12 mouse cellular contexts compared by ENCODE assay signal in the genomic region with DNA sequence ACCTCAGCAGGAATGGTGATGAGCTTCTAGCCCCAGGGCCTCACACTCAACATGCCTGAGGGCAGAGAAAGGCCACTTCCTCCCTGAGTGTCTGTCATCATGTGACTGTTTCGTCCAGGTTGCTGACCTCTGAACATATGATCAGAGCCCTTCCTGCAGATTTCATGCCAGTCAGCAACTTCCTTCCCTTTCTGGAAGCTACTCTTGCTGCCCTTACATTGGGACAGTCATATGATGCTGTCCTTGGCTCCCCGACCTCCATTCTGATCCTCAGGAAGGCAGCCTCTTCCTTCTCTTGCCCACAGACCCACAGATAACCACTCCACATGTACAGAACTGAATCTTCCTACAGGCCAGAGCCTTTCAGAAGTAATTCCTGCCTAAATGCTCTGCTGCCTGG. TPM values are rescaled to one million over a fixed set of nuclear protein-coding genes. Genes with fewer than 3 reads are reported as not detected.
DNase-seq lines count a peak whose midpoint lies in the region; ATAC-seq lines count a peak whose summit lies in the region.
"Had no signal": no experiment of that assay in that cellular context is flagged by ENCODE, and none has a peak within 500 bp of the region (broad histone marks: within the 10 kb centered on the region; RNA-seq: fewer than 3 reads in every experiment).

No protein-coding gene starts in this region.

- peaks cover 2% of the 10 kb centered on the region; the same call in 1 of the 2 replicates for H3K4me1 ChIP-seq in heart, embryonic 16.5 days (ENCODE audit: control insufficient read depth, insufficient read depth, low read length)
- peaks cover 26% of the 10 kb centered on the region; the same call in 1 of the 2 replicates for H3K4me1 ChIP-seq in kidney, embryonic 16.5 days (ENCODE audit: insufficient read depth, low read length)

- no peak overlapping the region for H3K4me2 ChIP-seq in heart, embryonic 16.5 days (ENCODE audit: low read depth, low read length)
- H3K4me2 ChIP-seq in kidney, embryonic 16.5 days (replicated peaks; ENCODE audit: low read depth, low read length), result no peak overlapping the region
- H3K4me2 ChIP-seq: embryonic facial prominence, embryonic 13.5 days had no signal

- no peak for ATAC-seq in heart, embryonic 16.5 days (replicated peaks; ENCODE audit: extremely low read depth, insufficient read depth, low FRiP score)
- peak; percentile 22 for ATAC-seq in common myeloid progenitor, adult 5-6 weeks (replicated peaks; ENCODE audit: low read depth, poor library complexity, severe bottlenecking)
- 0 out of 2 replicates have a peak, but pooled peaks have one; percentile 25 for ATAC-seq in kidney, embryonic 16.5 days (ENCODE audit: low FRiP score, low TSS enrichment)
- ATAC-seq in megakaryocyte progenitor cell, adult 5-6 weeks (replicated peaks; ENCODE audit: poor library complexity), result peak; percentile 35
- no peak for ATAC-seq in erythroblast, adult 5-6 weeks (replicated peaks; ENCODE audit: low FRiP score, poor library complexity, severe bottlenecking)

- WGBS in heart, embryonic 16.5 days, result 64% methylated on average over 2 of the region's 2 CpGs
- 49% methylated on average over 2 of the region's 2 CpGs for WGBS in kidney, embryonic 16.5 days

- no peak for DNase-seq in heart, postnatal 4 days
- DNase-seq in gastrocnemius, adult 8-10 months (ENCODE audit: low spot score in 2 of 2), result no peak
- DNase-seq in left cerebral cortex, adult 11 months (ENCODE audit: low spot score), result no peak
- DNase-seq: adrenal gland, postnatal 25 days; gastrocnemius, postnatal 36 days had no signal

- H3K9me3 ChIP-seq in heart, embryonic 16.5 days (replicated peaks; ENCODE audit: control insufficient read depth, low read length), result no peaks in the 10 kb centered on the region
- H3K9me3 ChIP-seq in kidney, embryonic 16.5 days (ENCODE audit: low read length), result no peaks in the 10 kb centered on the region
- H3K9me3 ChIP-seq: embryonic facial prominence, embryonic 13.5 days had no signal

- no peaks in the 10 kb centered on the region for H3K27me3 ChIP-seq in heart, embryonic 16.5 days (ENCODE audit: control insufficient read depth, insufficient read depth, low read length)
- H3K27me3 ChIP-seq in kidney, embryonic 16.5 days (ENCODE audit: insufficient read depth, low read length), result no peaks in the 10 kb centered on the region
- H3K27me3 ChIP-seq: embryonic facial prominence, embryonic 13.5 days had no signal

- H3K4me3 ChIP-seq in heart, embryonic 16.5 days (ENCODE audit: low read length), result no peak overlapping the region
- H3K4me3 ChIP-seq in kidney, embryonic 16.5 days (ENCODE audit: low read length), result no peak overlapping the region
- H3K4me3 ChIP-seq: embryonic facial prominence, embryonic 13.5 days had no signal

- no peak overlapping the region for H3K9ac ChIP-seq in heart, embryonic 16.5 days (ENCODE audit: low read length)
- H3K9ac ChIP-seq in kidney, embryonic 16.5 days (replicated peaks; ENCODE audit: low read length), result no peak overlapping the region
- H3K9ac ChIP-seq: embryonic facial prominence, embryonic 13.5 days had no signal

- H3K27ac ChIP-seq in heart, embryonic 16.5 days (ENCODE audit: low read length), result peak overlapping the region; percentile 33
- H3K27ac ChIP-seq in kidney, embryonic 16.5 days (ENCODE audit: low read length), result peak overlapping the region; percentile 63
- H3K27ac ChIP-seq: embryonic facial prominence, embryonic 13.5 days had no signal

- H3K36me3 ChIP-seq in heart, embryonic 16.5 days (ENCODE audit: control insufficient read depth, insufficient read depth), result no peaks in the 10 kb centered on the region
- no peaks in the 10 kb centered on the region for H3K36me3 ChIP-seq in kidney, embryonic 16.5 days (ENCODE audit: insufficient read depth, low read length)
- H3K36me3 ChIP-seq: embryonic facial prominence, embryonic 13.5 days had no signal

RNA-seq across cellular contexts. Expression of a gene that starts 10.2 kb away (rescaled TPM):
- polyA plus RNA-seq in heart, embryonic 16.5 days (2015; fragmentation: Nextera tagmentation; extraction: Ambion mirVana), result 470 and 482 TPM in 2 replicates
- 100 to 1,000 TPM; 344 to 370 TPM for total RNA-seq in heart, postnatal 4 days (2021)
- total RNA-seq in common myeloid progenitor, adult 5-6 weeks (2017), result 114 and 134 TPM in 2 replicates
- 398 and 453 TPM in 2 replicates for polyA plus RNA-seq in kidney, embryonic 16.5 days (2015; fragmentation: Nextera tagmentation; extraction: Ambion mirVana)
- 115 and 133 TPM in 2 replicates for total RNA-seq in megakaryocyte progenitor cell, adult 5-6 weeks (2015)
- 129 and 170 TPM in 2 replicates for total RNA-seq in megakaryocyte progenitor cell, adult 5-6 weeks (2017)
- total RNA-seq in gastrocnemius, adult 8-10 months (2022), result 100 to 1,000 TPM; 443 to 485 (median 471) TPM
- 138 and 155 TPM in 2 replicates for total RNA-seq in erythroblast, adult 5-6 weeks (2015; ENCODE audit: low replicate concordance)
- total RNA-seq in erythroblast, adult 5-6 weeks (2017; ENCODE audit: low replicate concordance), result 126 and 150 TPM in 2 replicates

RNA-seq across cellular contexts. Expression of a gene that starts 15.6 kb away (rescaled TPM):
- not detected in 2 replicates for polyA plus RNA-seq in heart, embryonic 16.5 days (2015; fragmentation: Nextera tagmentation; extraction: Ambion mirVana)
- total RNA-seq in heart, postnatal 4 days (2021), result 1 to 10 TPM in 1 of 2 experiments, under 1 TPM in 1; 0.43 to 1.7 TPM
- total RNA-seq in common myeloid progenitor, adult 5-6 weeks (2017), result 12.4 and 58.4 TPM in 2 replicates
- 4.4 TPM in 1 of 2 replicates, not detected in the other for polyA plus RNA-seq in kidney, embryonic 16.5 days (2015; fragmentation: Nextera tagmentation; extraction: Ambion mirVana)
- total RNA-seq in megakaryocyte progenitor cell, adult 5-6 weeks (2015), result not detected in 2 replicates
- 25.2 and 59.0 TPM in 2 replicates for total RNA-seq in megakaryocyte progenitor cell, adult 5-6 weeks (2017)
- total RNA-seq in gastrocnemius, adult 8-10 months (2022), result 1 to 10 TPM; 1.7 to 8.5 (median 4.8) TPM
- not detected in 2 replicates for total RNA-seq in erythroblast, adult 5-6 weeks (2015; ENCODE audit: low replicate concordance)
- total RNA-seq in erythroblast, adult 5-6 weeks (2017; ENCODE audit: low replicate concordance), result 121 and 215 TPM in 2 replicates
- polyA plus RNA-seq: embryonic facial prominence, embryonic 13.5 days; stomach, embryonic 14.5 days had no signal

RNA-seq across cellular contexts. Expression of a gene that starts 24.5 kb away (rescaled TPM):
- polyA plus RNA-seq in heart, embryonic 16.5 days (2015; fragmentation: Nextera tagmentation; extraction: Ambion mirVana), result 4.8 and 4.9 TPM in 2 replicates
- 1 to 10 TPM; 2.0 TPM for total RNA-seq in heart, postnatal 4 days (2021)
- total RNA-seq in common myeloid progenitor, adult 5-6 weeks (2017), result not detected in 2 replicates
- polyA plus RNA-seq in kidney, embryonic 16.5 days (2015; fragmentation: Nextera tagmentation; extraction: Ambion mirVana), result 1.8 and 2.5 TPM in 2 replicates
- not detected in 2 replicates for total RNA-seq in megakaryocyte progenitor cell, adult 5-6 weeks (2015)
- total RNA-seq in megakaryocyte progenitor cell, adult 5-6 weeks (2017), result not detected in 2 replicates
- 1 to 10 TPM; 1.6 to 2.4 (median 2.1) TPM for total RNA-seq in gastrocnemius, adult 8-10 months (2022)
- 1.0 and 1.2 TPM in 2 replicates for total RNA-seq in erythroblast, adult 5-6 weeks (2015; ENCODE audit: low replicate concordance)
- 0.42 TPM in 1 of 2 replicates, not detected in the other for total RNA-seq in erythroblast, adult 5-6 weeks (2017; ENCODE audit: low replicate concordance)

RNA-seq across cellular contexts. Expression of a gene that starts 36.6 kb away (rescaled TPM):
- polyA plus RNA-seq in heart, embryonic 16.5 days (2015; fragmentation: Nextera tagmentation; extraction: Ambion mirVana), result 0.17 and 0.32 TPM in 2 replicates
- not detected for total RNA-seq in heart, postnatal 4 days (2021)
- total RNA-seq in common myeloid progenitor, adult 5-6 weeks (2017), result not detected in 2 replicates
- polyA plus RNA-seq in kidney, embryonic 16.5 days (2015; fragmentation: Nextera tagmentation; extraction: Ambion mirVana), result 2.3 and 4.0 TPM in 2 replicates
- not detected in 2 replicates for total RNA-seq in megakaryocyte progenitor cell, adult 5-6 weeks (2015)
- total RNA-seq in megakaryocyte progenitor cell, adult 5-6 weeks (2017), result not detected in 2 replicates
- not detected for total RNA-seq in gastrocnemius, adult 8-10 months (2022)
- total RNA-seq in erythroblast, adult 5-6 weeks (2015; ENCODE audit: low replicate concordance), result not detected in 2 replicates
- not detected in 2 replicates for total RNA-seq in erythroblast, adult 5-6 weeks (2017; ENCODE audit: low replicate concordance)
- total RNA-seq: adrenal gland, postnatal 25 days; gastrocnemius, postnatal 36 days had no signal

RNA-seq across cellular contexts. Expression of a gene that starts 43.6 kb away (rescaled TPM):
- polyA plus RNA-seq in heart, embryonic 16.5 days (2015; fragmentation: Nextera tagmentation; extraction: Ambion mirVana), result 14.1 and 27.0 TPM in 2 replicates
- 10 to 100 TPM in 1 of 2 experiments, 1 to 10 TPM in 1; 6.6 to 16.4 TPM for total RNA-seq in heart, postnatal 4 days (2021)
- total RNA-seq in common myeloid progenitor, adult 5-6 weeks (2017), result 1.8 and 3.7 TPM in 2 replicates
- polyA plus RNA-seq in kidney, embryonic 16.5 days (2015; fragmentation: Nextera tagmentation; extraction: Ambion mirVana), result 11.9 and 12.0 TPM in 2 replicates
- total RNA-seq in megakaryocyte progenitor cell, adult 5-6 weeks (2015), result 6.0 and 8.0 TPM in 2 replicates
- 2.4 and 7.7 TPM in 2 replicates for total RNA-seq in megakaryocyte progenitor cell, adult 5-6 weeks (2017)
- total RNA-seq in gastrocnemius, adult 8-10 months (2022), result over 10,000 TPM; 16,943 to 22,105 (median 19,624) TPM
- 19.6 TPM in 1 of 2 replicates, not detected in the other for total RNA-seq in erythroblast, adult 5-6 weeks (2015; ENCODE audit: low replicate concordance)
- total RNA-seq in erythroblast, adult 5-6 weeks (2017; ENCODE audit: low replicate concordance), result 2.0 and 6.4 TPM in 2 replicates
- total RNA-seq: adrenal gland, postnatal 25 days had no signal

Comparison
In these comparisons a context has a peak if more than half of its experiments do, and no peak if none do; other contexts are left out.
1. ATAC-seq: peak in common myeloid progenitor, adult 5-6 weeks (single experiment), kidney, embryonic 16.5 days (single experiment) and megakaryocyte progenitor cell, adult 5-6 weeks (single experiment); none in heart, embryonic 16.5 days (single experiment) and erythroblast, adult 5-6 weeks (single experiment).